Mouse (Mus musculus): ENCODE measurements around the gene Ndufa7. TPM values are rescaled to one million over a fixed set of nuclear protein-coding genes. Genes with fewer than 3 reads are reported as not detected.

Ndufa7 gene
- 100 to 1,000 TPM; 229 to 243 TPM for total RNA-seq (2021)
- long read RNA-seq, experiment 1, transcript Ndufa7-202 (3 exons, 438 nt): minor isoform, 5 of 153 reads
- long read RNA-seq, experiment 1, transcript Ndufa7-201 (4 exons, 528 nt): major isoform, 137 of 153 reads
- long read RNA-seq, experiment 1, partial matches to known transcripts: 0 of 153 reads
- long read RNA-seq, experiment 1, other reads (novel, unspliced or antisense): 5 of 153 reads
- long read RNA-seq, experiment 2, transcript Ndufa7-201 (4 exons, 528 nt): major isoform, 110 of 120 reads
- long read RNA-seq, experiment 2, transcript Ndufa7-202 (3 exons, 438 nt): minor isoform, 5 of 120 reads
- long read RNA-seq, experiment 2, partial matches to known transcripts: 0 of 120 reads
- long read RNA-seq, experiment 2, other reads (novel, unspliced or antisense): 1 of 120 reads

- intact Hi-C loops (cut with DNase I): no loop called here
- peak; percentile 98 to 99 for DNase-seq (ENCODE audit: low spot score in 2 of 2)
Measured at GRCm38 (mm10) chr17:33824084-33824996, at the start of gene Ndufa7, which contains the start of gene Rps28. Ndufa7 (plus strand) TSS chr17:33824572. Rps28 (minus strand) TSS chr17:33824562.

GRCm38 (mm10) chr17:33774573-33775155, 49.7 kb upstream of the Ndufa7 start:
- intact Hi-C loops (cut with DNase I): no loop called here
- no peak for DNase-seq (ENCODE audit: low spot score in 2 of 2)

GRCm38 (mm10) chr17:33775287-33775686, 49.1 kb upstream of the Ndufa7 start:
- intact Hi-C loops (cut with DNase I): no loop called here

GRCm38 (mm10) chr17:33779271-33779966, 45.0 kb upstream of the Ndufa7 start:
- peak; percentile 84 to 89 for DNase-seq (ENCODE audit: low spot score in 2 of 2)
- intact Hi-C loops (cut with DNase I): no loop called here

More at GRCm38 (mm10) chr17:33775287-33775686, 49.1 kb upstream of the Ndufa7 start:
- DNase-seq (ENCODE audit: low spot score in 2 of 2): no peak

GRCm38 (mm10) chr17:33779967-33780295, 44.4 kb upstream of the Ndufa7 start:
- intact Hi-C loops (cut with DNase I): no loop called here
- no peak for DNase-seq (ENCODE audit: low spot score in 2 of 2)

- no peak for DNase-seq (ENCODE audit: low spot score in 2 of 2)
- intact Hi-C loops (cut with DNase I): no loop called here
Measured at GRCm38 (mm10) chr17:33780431-33780830, 43.9 kb upstream of the Ndufa7 start.

- peak; percentile 49 for DNase-seq (ENCODE audit: low spot score in 2 of 2)
- intact Hi-C loops (cut with DNase I): no loop called here
Measured at GRCm38 (mm10) chr17:33781124-33781977, 43.0 kb upstream of the Ndufa7 start, which contains the start of gene Angptl4. Angptl4 (minus strand) TSS chr17:33781830.

- DNase-seq (ENCODE audit: low spot score in 2 of 2): no peak
- intact Hi-C loops (cut with DNase I): no loop called here
Measured at GRCm38 (mm10) chr17:33782067-33782466, 42.3 kb upstream of the Ndufa7 start.

GRCm38 (mm10) chr17:33783408-33783807, 41.0 kb upstream of the Ndufa7 start:
- peak; percentile 31 to 33 for DNase-seq (ENCODE audit: low spot score in 2 of 2)
- intact Hi-C loops (cut with DNase I): no loop called here

- no peak for DNase-seq (ENCODE audit: low spot score in 2 of 2)
- intact Hi-C loops (cut with DNase I): no loop called here
Measured at GRCm38 (mm10) chr17:33784939-33785338, 39.4 kb upstream of the Ndufa7 start.

GRCm38 (mm10) chr17:33786375-33786774, 38.0 kb upstream of the Ndufa7 start:
- no peak for DNase-seq (ENCODE audit: low spot score in 2 of 2)
- intact Hi-C loops (cut with DNase I): no loop called here

GRCm38 (mm10) chr17:33788732-33789131, 35.6 kb upstream of the Ndufa7 start:
- intact Hi-C loops (cut with DNase I): no loop called here
- DNase-seq (ENCODE audit: low spot score in 2 of 2): no peak

GRCm38 (mm10) chr17:33798306-33798705, 26.1 kb upstream of the Ndufa7 start:
- DNase-seq (ENCODE audit: low spot score in 2 of 2): no peak

GRCm38 (mm10) chr17:33799277-33799676, 25.1 kb upstream of the Ndufa7 start:
- intact Hi-C loops (cut with DNase I): loop anchor here (5.0 kb wide), 1 partner anchor 362 kb away; no protein-coding TSS in a partner anchor
- DNase-seq (ENCODE audit: low spot score in 2 of 2): no peak

More at GRCm38 (mm10) chr17:33798306-33798705, 26.1 kb upstream of the Ndufa7 start:
- intact Hi-C loops (cut with DNase I): loop anchor here (5.0 kb wide), 1 partner anchor 361 kb away; no protein-coding TSS in a partner anchor

- intact Hi-C loops (cut with DNase I): loop anchor here (5.0 kb wide), 1 partner anchor 75 kb away; no protein-coding TSS in a partner anchor
Measured at GRCm38 (mm10) chr17:33802221-33802620, 22.2 kb upstream of the Ndufa7 start.

GRCm38 (mm10) chr17:33804205-33804604, 20.2 kb upstream of the Ndufa7 start:
- intact Hi-C loops (cut with DNase I): loop anchor here (5.0 kb wide), 1 partner anchor 77 kb away; no protein-coding TSS in a partner anchor
- DNase-seq (ENCODE audit: low spot score in 2 of 2): no peak

More at GRCm38 (mm10) chr17:33802221-33802620, 22.2 kb upstream of the Ndufa7 start:
- no peak for DNase-seq (ENCODE audit: low spot score in 2 of 2)

- intact Hi-C loops (cut with DNase I): loop anchor here (5.0 kb wide), 1 partner anchor 77 kb away; no protein-coding TSS in a partner anchor
- no peak for DNase-seq (ENCODE audit: low spot score in 2 of 2)
Measured at GRCm38 (mm10) chr17:33804745-33805144, 19.6 kb upstream of the Ndufa7 start.
